Mouse (Mus musculus): Measurements from ENCODE around the gene 4930535I16Rik. TPM values are rescaled to one million over a fixed set of nuclear protein-coding genes. Genes with fewer than 3 reads are reported as not detected.
"Not testable (repeated sequence)": the region's sequence is repeated elsewhere in the genome, so short reads cannot be mapped to it uniquely, and the experiment has no call there.

4930535I16Rik gene
- polyA plus RNA-seq, 1 experiment from 2014 or later = not detected

DNA sequence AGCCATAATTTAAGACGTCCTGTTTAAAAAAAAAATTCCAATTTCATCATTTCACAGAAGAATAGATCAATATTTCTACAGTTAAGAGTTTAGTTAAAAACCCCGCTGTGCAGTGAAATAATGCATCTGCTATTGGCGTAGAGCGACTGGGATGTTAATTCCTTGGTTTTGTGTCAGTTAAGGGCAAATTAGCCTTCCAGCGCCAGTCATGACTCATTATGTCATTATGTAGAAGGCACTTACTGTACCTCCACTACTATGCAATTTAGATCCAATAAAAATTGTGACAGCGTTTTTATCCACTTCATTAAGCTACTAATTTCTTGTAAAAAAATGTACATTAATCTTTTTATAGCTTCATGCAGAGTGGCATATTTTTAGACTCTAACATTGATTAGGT, 31.1 kb upstream of the 4930535I16Rik start:
- WGBS = 81% methylated on average over 6 of the region's 6 CpGs
- Histone ChIP-seq H3K9me3 (replicated peaks; ENCODE audit: control insufficient read depth, low read length) (no peaks in the 10 kb centered on the region), H3K4me2 (ENCODE audit: low read depth, low read length) (no peak overlapping the region), H3K27ac (replicated peaks; ENCODE audit: low read depth, low read length) (no peak overlapping the region), H3K27me3 (ENCODE audit: control insufficient read depth, insufficient read depth, low read length) (no peaks in the 10 kb centered on the region), H3K4me1 (ENCODE audit: control insufficient read depth, insufficient read depth, low read length) (no peaks in the 10 kb centered on the region), H3K9ac (replicated peaks; ENCODE audit: low read length) (no peak overlapping the region), H3K36me3 (replicated peaks; ENCODE audit: control insufficient read depth, insufficient read depth, low read depth, low read length) (no peaks in the 10 kb centered on the region), H3K4me3 (ENCODE audit: low read depth, low read length) (no peak overlapping the region)
- DNase-seq (ENCODE audit: low spot score) (no peak), ATAC-seq (replicated peaks; ENCODE audit: insufficient number of reproducible peaks, low FRiP score, low TSS enrichment, low read depth) (no peak)

GRCm38 (mm10) chr4:123947149-123947548, 29.3 kb upstream of the 4930535I16Rik start:
- no peak overlapping the region for H3K4me2 ChIP-seq (ENCODE audit: low read depth, low read length)
- H3K27ac ChIP-seq (replicated peaks; ENCODE audit: low read depth, low read length) = no peak overlapping the region
- no peak for ATAC-seq (replicated peaks; ENCODE audit: insufficient number of reproducible peaks, low FRiP score, low TSS enrichment, low read depth)
- no peaks in the 10 kb centered on the region for H3K36me3 ChIP-seq (replicated peaks; ENCODE audit: control insufficient read depth, insufficient read depth, low read depth, low read length)
- H3K9me3 ChIP-seq (replicated peaks; ENCODE audit: control insufficient read depth, low read length) = no peaks in the 10 kb centered on the region
- 65% methylated on average over 5 of the region's 5 CpGs for WGBS
- no peak for DNase-seq (ENCODE audit: low spot score)
- H3K4me3 ChIP-seq (ENCODE audit: low read depth, low read length) = no peak overlapping the region
- H3K4me1 ChIP-seq (ENCODE audit: control insufficient read depth, insufficient read depth, low read length) = no peaks in the 10 kb centered on the region
- H3K9ac ChIP-seq (replicated peaks; ENCODE audit: low read length) = no peak overlapping the region
- no peaks in the 10 kb centered on the region for H3K27me3 ChIP-seq (ENCODE audit: control insufficient read depth, insufficient read depth, low read length)

DNA sequence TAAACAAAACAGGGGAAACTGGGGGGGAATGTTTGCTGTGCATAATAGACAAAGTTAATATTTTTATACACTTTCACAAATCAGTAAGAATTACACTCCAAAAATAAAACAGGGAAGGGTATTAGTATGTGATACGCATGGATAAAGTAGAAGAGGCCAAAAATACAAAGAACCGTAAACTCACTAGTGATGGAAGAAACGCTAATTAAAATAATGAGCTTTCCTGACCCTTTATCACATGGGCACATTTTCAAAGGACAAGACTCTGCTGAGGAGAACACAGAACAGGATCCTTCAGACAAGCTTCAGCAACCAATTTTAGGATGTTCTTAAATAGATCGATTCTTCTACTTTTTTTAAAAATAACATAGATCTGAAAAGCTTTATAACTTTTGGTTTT, 28.9 kb upstream of the 4930535I16Rik start:
- H3K4me3 ChIP-seq (ENCODE audit: low read depth, low read length) = no peak overlapping the region
- H3K4me2 ChIP-seq (ENCODE audit: low read depth, low read length) = no peak overlapping the region
- DNase-seq (ENCODE audit: low spot score) (no peak), ATAC-seq (replicated peaks; ENCODE audit: insufficient number of reproducible peaks, low FRiP score, low TSS enrichment, low read depth) (no peak)
- no peak overlapping the region for H3K9ac ChIP-seq (replicated peaks; ENCODE audit: low read length)
- whole genome bisulfite sequencing = 85% methylated on average over 4 of the region's 4 CpGs
- H3K9me3 ChIP-seq (replicated peaks; ENCODE audit: control insufficient read depth, low read length) = no peaks in the 10 kb centered on the region
- H3K36me3 ChIP-seq (replicated peaks; ENCODE audit: control insufficient read depth, insufficient read depth, low read depth, low read length) = no peaks in the 10 kb centered on the region
- H3K4me1 ChIP-seq (ENCODE audit: control insufficient read depth, insufficient read depth, low read length) = no peaks in the 10 kb centered on the region
- no peak overlapping the region for H3K27ac ChIP-seq (replicated peaks; ENCODE audit: low read depth, low read length)
- no peaks in the 10 kb centered on the region for H3K27me3 ChIP-seq (ENCODE audit: control insufficient read depth, insufficient read depth, low read length)

GRCm38 (mm10) chr4:123940878-123941277, 23.1 kb upstream of the 4930535I16Rik start:
- WGBS = 85% methylated on average over 7 of the region's 7 CpGs
- H3K4me3 ChIP-seq (ENCODE audit: low read depth, low read length); H3K36me3 ChIP-seq (replicated peaks; ENCODE audit: control insufficient read depth, insufficient read depth, low read depth, low read length); H3K4me1 ChIP-seq (ENCODE audit: control insufficient read depth, insufficient read depth, low read length); H3K4me2 ChIP-seq (ENCODE audit: low read depth, low read length); H3K9me3 ChIP-seq (replicated peaks; ENCODE audit: control insufficient read depth, low read length); H3K27ac ChIP-seq (replicated peaks; ENCODE audit: low read depth, low read length); ATAC-seq (replicated peaks; ENCODE audit: insufficient number of reproducible peaks, low FRiP score, low TSS enrichment, low read depth); DNase-seq (ENCODE audit: low spot score); H3K9ac ChIP-seq (replicated peaks; ENCODE audit: low read length); H3K27me3 ChIP-seq (ENCODE audit: control insufficient read depth, insufficient read depth, low read length): not testable (repeated sequence)

- H3K36me3 ChIP-seq (replicated peaks; ENCODE audit: control insufficient read depth, insufficient read depth, low read depth, low read length) = no peaks in the 10 kb centered on the region
- H3K4me2 ChIP-seq (ENCODE audit: low read depth, low read length) = no peak overlapping the region
- H3K4me1 ChIP-seq (ENCODE audit: control insufficient read depth, insufficient read depth, low read length) = no peaks in the 10 kb centered on the region
- ATAC-seq (replicated peaks; ENCODE audit: insufficient number of reproducible peaks, low FRiP score, low TSS enrichment, low read depth) (no peak), DNase-seq (ENCODE audit: low spot score) (peak; percentile 92)
- WGBS = 8% methylated on average over 4 of the region's 4 CpGs
- no peak overlapping the region for H3K4me3 ChIP-seq (ENCODE audit: low read depth, low read length)
- no peak overlapping the region for H3K9ac ChIP-seq (replicated peaks; ENCODE audit: low read length)
- no peaks in the 10 kb centered on the region for H3K9me3 ChIP-seq (replicated peaks; ENCODE audit: control insufficient read depth, low read length)
- H3K27ac ChIP-seq (replicated peaks; ENCODE audit: low read depth, low read length) = no peak overlapping the region
- no peaks in the 10 kb centered on the region for H3K27me3 ChIP-seq (ENCODE audit: control insufficient read depth, insufficient read depth, low read length)
Observed at GRCm38 (mm10) chr4:123939838-123940237, 22.0 kb upstream of the 4930535I16Rik start.

DNA sequence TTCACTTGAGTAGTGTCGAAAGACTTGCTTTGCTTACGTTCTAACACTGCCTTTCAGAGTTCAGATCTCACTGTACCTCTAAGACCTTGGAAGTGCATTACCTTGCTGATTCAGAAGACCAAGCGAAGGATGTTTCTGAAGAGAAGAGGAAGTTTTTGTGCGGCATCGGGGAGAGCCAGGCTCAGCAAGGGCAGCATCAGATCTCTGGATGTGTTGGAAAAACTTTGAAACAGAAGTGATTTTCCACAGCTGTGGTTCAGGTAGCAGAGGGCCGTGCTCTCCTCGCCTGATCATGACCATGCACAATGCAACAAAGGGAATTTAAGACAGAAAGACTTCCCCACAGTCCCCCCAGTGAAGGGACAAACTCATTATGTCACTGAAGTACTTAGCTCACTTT, 18.2 kb upstream of the 4930535I16Rik start:
- no peaks in the 10 kb centered on the region for H3K9me3 ChIP-seq (replicated peaks; ENCODE audit: control insufficient read depth, low read length)
- H3K27ac ChIP-seq (replicated peaks; ENCODE audit: low read depth, low read length) = no peak overlapping the region
- 90% methylated on average over 7 of the region's 7 CpGs for WGBS
- no peaks in the 10 kb centered on the region for H3K4me1 ChIP-seq (ENCODE audit: control insufficient read depth, insufficient read depth, low read length)
- no peaks in the 10 kb centered on the region for H3K27me3 ChIP-seq (ENCODE audit: control insufficient read depth, insufficient read depth, low read length)
- no peak overlapping the region for H3K4me3 ChIP-seq (ENCODE audit: low read depth, low read length)
- H3K36me3 ChIP-seq (replicated peaks; ENCODE audit: control insufficient read depth, insufficient read depth, low read depth, low read length) = no peaks in the 10 kb centered on the region; the same call in none of the 2 replicates
- H3K4me2 ChIP-seq (ENCODE audit: low read depth, low read length) = no peak overlapping the region
- H3K9ac ChIP-seq (replicated peaks; ENCODE audit: low read length) = no peak overlapping the region
- DNase-seq (ENCODE audit: low spot score) (no peak), ATAC-seq (replicated peaks; ENCODE audit: insufficient number of reproducible peaks, low FRiP score, low TSS enrichment, low read depth) (no peak)

DNA sequence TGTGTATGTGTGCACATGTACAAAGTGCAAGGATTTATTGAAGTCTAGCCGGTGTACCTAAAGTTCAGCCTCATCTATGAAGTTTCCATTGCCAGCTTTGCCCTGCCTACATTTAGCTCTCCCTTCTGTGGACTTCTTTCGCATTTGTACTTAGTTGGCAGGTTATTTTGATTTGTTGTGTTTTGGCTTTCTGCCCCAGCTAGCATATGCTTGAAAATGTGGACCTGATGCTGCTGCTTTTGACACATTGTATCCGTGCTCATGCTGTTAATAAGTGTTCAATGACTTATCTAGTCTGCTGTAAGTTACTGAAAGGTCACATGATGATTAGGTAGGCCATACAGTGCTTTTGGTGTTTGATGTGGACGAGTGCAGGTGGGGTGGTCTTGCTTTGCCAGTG, 16.5 kb upstream of the 4930535I16Rik start:
- Histone ChIP-seq H3K9ac (replicated peaks; ENCODE audit: low read length) (no peak overlapping the region), H3K27ac (replicated peaks; ENCODE audit: low read depth, low read length) (no peak overlapping the region), H3K4me2 (ENCODE audit: low read depth, low read length) (no peak overlapping the region), H3K36me3 (replicated peaks; ENCODE audit: control insufficient read depth, insufficient read depth, low read depth, low read length) (peaks cover 5% of the 10 kb centered on the region), H3K9me3 (replicated peaks; ENCODE audit: control insufficient read depth, low read length) (no peaks in the 10 kb centered on the region), H3K4me1 (ENCODE audit: control insufficient read depth, insufficient read depth, low read length) (no peaks in the 10 kb centered on the region), H3K27me3 (ENCODE audit: control insufficient read depth, insufficient read depth, low read length) (no peaks in the 10 kb centered on the region), H3K4me3 (ENCODE audit: low read depth, low read length) (no peak overlapping the region)
- WGBS = 93% methylated on average over 4 of the region's 4 CpGs
- ATAC-seq (replicated peaks; ENCODE audit: insufficient number of reproducible peaks, low FRiP score, low TSS enrichment, low read depth) (no peak), DNase-seq (ENCODE audit: low spot score) (no peak)

DNA sequence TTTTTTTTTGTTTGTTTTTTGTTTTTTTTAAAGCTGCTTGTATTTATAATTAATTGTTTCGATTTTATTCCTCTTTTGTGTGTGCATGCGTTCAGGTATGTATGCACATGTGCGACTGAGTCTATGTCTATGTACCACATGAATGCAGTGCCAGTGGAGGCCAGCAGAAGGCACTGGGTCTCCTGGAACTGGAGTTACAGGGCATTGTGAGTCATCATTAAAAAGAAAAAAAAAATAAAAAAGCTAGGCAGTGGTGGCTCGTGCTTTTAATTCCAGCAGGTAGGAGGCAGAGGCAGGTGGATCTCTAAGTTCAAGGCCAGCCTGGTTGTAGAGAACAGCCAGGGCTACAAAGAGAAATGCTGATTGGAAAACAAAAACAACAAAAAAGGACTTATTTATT, 12.2 kb upstream of the 4930535I16Rik start:
- Histone ChIP-seq H3K9ac (replicated peaks; ENCODE audit: low read length) (no peak overlapping the region), H3K4me3 (ENCODE audit: low read depth, low read length) (no peak overlapping the region), H3K36me3 (replicated peaks; ENCODE audit: control insufficient read depth, insufficient read depth, low read depth, low read length) (peaks cover 8% of the 10 kb centered on the region), H3K4me2 (ENCODE audit: low read depth, low read length) (no peak overlapping the region), H3K27ac (replicated peaks; ENCODE audit: low read depth, low read length) (no peak overlapping the region), H3K9me3 (replicated peaks; ENCODE audit: control insufficient read depth, low read length) (no peaks in the 10 kb centered on the region), H3K27me3 (ENCODE audit: control insufficient read depth, insufficient read depth, low read length) (no peaks in the 10 kb centered on the region), H3K4me1 (ENCODE audit: control insufficient read depth, insufficient read depth, low read length) (no peaks in the 10 kb centered on the region)
- ATAC-seq (replicated peaks; ENCODE audit: insufficient number of reproducible peaks, low FRiP score, low TSS enrichment, low read depth) (no peak), DNase-seq (ENCODE audit: low spot score) (no peak)
- 90% methylated on average over 4 of the region's 4 CpGs for WGBS
